Mouse (Mus musculus) layer of hippocampus, postnatal 25 days (tissue): ENCODE data around the gene Calcoco2. TPM values are rescaled to one million over a fixed set of nuclear protein-coding genes. Genes with fewer than 3 reads are reported as not detected.

Experiments
- DNase-seq, 2 experiments: peaks; one replicate each; pipeline ENCODE4 v3.0.0; 2022; ENCODE audit warnings: mixed read lengths in 2 of 2, low spot score in 1 of 2; ENCODE audit errors: extremely low spot score in 1 of 2
- total RNA-seq, 2 experiments: library from RNA; stranded (reverse); gene quantifications; 2 replicates each; pipeline ENCODE4 v1.2.3; 2021

The Calcoco2 gene
- total RNA-seq, 2 experiments from 2014 or later, result not detected

DNA sequence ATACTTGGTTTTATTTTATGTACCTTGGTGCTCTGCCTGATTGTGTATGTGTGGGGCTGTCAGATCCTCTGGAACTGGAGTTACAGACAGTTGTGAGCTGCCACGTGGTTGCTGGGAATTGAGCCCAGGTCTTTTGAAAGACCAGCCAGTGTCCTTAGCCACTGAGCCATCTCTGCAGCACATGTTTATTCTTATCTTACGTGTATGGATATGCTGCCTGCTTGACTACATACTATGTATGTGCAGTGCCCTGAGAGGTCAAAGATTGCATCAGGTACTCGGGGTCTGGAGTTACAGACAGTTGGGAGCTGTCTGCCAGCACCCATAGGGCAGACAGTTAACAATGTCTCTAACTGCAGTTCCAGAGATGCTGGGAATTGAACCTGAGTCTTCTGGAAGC, 29.1 kb downstream of the Calcoco2 start:
- DNase-seq, result no peak

DNA sequence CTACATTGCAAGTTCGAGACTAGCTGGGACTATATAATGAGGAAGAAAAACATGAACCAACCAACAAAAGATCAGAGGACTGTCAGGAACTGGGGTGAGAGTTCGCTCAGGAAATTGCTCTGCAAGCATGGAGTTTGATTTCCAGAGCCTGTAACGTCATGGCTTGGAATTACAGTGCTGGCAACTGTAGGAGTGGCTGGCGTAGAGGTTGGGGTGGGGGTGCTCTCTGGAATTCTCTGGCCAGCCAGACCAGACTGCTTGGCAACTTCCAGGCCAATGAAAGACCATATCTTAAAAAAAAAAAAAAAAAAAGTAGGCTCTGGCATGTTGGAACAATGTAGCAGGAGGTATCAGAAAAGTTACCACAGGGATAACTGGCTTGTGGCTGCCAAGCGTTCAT, 31.0 kb downstream of the Calcoco2 start:
- no peak for DNase-seq

GRCm38 (mm10) chr11:96076221-96077105, 35.3 kb downstream of the Calcoco2 start:
- no peak for DNase-seq

DNA sequence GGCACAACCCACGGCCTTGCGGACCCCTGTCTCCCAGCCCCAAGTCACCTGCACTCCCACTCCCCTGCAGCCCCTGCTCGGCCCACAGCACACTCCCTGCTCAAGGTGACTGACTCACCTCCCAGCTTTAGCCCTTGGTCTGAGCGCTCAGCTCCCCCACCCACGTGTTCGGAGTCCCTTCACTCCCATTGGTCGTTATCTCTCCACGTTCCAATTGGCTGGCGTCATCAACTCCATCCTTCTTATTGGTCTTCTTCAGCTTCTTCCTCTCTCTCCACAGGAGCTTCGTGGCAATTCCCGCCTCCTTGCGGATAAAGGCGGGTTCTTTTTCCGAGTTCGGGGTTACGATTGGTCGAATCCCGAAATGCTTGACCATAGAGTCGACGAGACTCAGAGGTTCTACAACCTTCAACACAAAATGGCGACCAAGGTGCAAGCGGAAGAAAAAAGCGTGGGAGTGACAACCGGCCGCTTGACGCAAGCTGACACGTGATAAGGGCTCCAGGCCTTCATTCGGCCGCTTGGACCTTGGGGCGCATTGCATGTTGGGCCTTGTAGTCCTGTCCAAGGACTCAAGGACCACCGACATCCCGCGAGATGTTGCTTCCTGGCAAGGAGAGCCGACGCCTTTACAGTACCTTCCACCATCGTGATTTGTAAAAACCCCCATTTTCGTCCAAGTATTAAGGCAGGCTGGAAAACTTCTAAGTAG, 36.1 kb downstream of the Calcoco2 start, which contains the start of gene Atp5g1:
TSS of gene Atp5g1 (minus strand) at position 162 of the 712 bp plus-strand sequence.
- DNase-seq, result peak; percentile 78 to 79

- DNase-seq, result peak in 1 of 2 experiments; percentile 17
Measured at GRCm38 (mm10) chr11:96075177-96075508, 36.6 kb downstream of the Calcoco2 start.

- DNase-seq, result no peak
Measured at GRCm38 (mm10) chr11:96074351-96075176, 37.2 kb downstream of the Calcoco2 start.

- DNase-seq, result no peak
Measured at GRCm38 (mm10) chr11:96073295-96073993, 38.3 kb downstream of the Calcoco2 start.

- no peak for DNase-seq
Measured at GRCm38 (mm10) chr11:96071013-96071412, 40.8 kb downstream of the Calcoco2 start.

DNA sequence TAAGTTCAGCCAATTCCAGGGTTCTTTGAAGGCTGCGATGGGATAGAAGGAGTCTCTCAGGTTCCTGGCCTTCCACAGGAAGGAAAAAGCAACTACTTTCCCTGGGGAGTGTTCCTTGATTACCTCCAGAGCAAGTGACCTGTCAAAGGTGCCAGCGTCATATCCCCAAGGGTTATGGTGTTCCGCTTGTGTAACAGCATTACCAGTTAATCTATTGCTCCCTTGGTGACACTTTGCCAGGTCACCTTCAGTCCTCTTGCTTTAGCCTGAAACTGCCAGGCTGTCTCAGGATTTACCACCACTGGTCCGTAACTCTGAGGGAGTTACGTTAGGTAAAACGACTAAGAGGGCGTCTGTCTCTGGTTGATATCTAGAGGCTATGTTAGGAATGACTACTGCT, 41.4 kb downstream of the Calcoco2 start:
- DNase-seq, result no peak

DNA sequence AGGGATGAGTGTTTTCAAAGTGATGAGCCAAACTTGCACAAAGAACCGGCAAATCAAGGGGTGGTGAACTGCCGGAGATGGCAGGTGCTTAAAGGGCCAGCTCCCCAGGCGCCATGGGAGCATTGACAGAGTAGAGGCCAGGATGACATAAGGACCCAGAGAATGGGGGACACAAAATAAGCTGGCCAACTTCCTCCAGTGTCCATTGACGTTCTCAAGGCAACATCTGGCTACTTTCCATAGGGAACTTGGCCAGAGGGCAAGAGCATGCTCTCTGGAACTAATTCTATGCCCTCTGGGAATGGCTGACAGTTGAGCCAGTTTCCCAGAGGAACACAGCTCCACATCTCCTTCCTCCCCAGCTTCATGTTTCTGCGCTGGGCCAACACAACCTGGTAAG, 43.5 kb downstream of the Calcoco2 start:
- DNase-seq, result no peak

DNA sequence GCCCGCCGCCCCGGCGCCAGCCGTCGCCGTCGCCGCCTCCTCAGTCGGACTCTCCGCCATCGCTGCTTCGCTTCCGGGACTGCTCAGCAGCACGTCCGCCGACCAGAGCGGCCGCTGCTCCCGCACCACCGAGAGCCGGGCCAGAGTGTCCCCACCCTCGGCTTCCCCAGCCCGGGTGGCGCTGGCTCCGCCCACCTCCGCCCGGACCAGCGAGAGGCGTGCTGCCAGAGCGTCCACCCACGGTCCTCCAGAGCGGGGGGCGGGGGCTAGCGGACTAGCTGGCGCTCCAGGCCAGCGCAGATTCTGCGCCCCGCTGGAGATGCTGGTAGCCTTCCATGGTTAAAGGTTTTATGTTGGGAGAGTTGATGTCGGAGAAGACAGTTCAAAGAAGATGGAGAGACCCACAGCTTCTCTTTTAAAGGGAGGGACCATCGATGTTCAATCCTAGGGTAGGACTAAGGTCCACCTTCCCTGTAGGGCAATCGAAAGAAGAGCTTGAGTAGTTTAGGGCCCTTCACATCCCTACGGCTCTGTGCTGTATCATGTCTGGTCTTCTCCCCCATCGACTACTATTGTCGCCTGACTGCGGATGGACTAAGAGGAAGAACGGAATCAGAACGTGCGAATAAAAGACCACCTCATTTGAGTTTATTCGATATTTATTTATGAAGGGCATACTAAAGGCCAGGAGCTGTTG, 46.4 kb downstream of the Calcoco2 start, which contains the start of gene Ube2z:
TSS of gene Ube2z (minus strand) at position 174 of the 697 bp plus-strand sequence.
- DNase-seq, result peak; percentile 94 to 97

- DNase-seq, result peak in 1 of 2 experiments; percentile 20
Measured at GRCm38 (mm10) chr11:96064521-96065214, 47.1 kb downstream of the Calcoco2 start.

GRCm38 (mm10) chr11:96058309-96058708, 53.5 kb downstream of the Calcoco2 start:
- DNase-seq, result no peak

GRCm38 (mm10) chr11:96050854-96051253, 60.9 kb downstream of the Calcoco2 start:
- no peak for DNase-seq

DNA sequence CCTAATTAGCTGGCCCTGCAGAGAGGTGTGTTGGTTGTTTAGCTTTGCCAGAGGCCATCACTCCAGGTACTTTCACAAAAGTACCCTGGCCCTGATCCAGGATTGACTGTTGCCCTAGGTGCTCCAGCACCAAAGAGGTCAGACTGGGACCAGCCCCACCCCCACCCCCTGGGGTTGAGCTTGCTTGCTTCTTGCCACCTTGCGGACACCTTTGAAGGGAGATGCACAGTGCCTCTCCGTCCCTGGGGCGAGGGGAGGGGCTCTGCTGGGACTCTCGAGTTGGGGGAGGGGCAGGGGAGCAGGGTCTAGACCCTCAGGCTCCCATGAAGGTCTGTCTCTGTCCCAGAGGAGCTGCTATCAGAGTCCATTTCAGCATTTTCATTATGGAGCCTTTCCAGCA, 61.8 kb downstream of the Calcoco2 start:
- DNase-seq, result no peak
